Mouse (Mus musculus): ENCODE data around the gene Eva1b.
"Not testable (repeated sequence)": the region's sequence is repeated elsewhere in the genome, so short reads cannot be mapped to it uniquely, and the experiment has no call there.

Gene Eva1b

GRCm38 (mm10) chr4:126157562-126157961, 10.0 kb downstream of the Eva1b start:
- DNase-seq: no peak

GRCm38 (mm10) chr4:126159455-126159854, 11.9 kb downstream of the Eva1b start:
- peak; percentile 52 for DNase-seq

- no peak for DNase-seq
These were observed 13.4 kb downstream of the Eva1b start for GRCm38 (mm10) chr4:126160981-126161380.

- DNase-seq: no peak
These were observed 13.9 kb downstream of the Eva1b start for GRCm38 (mm10) chr4:126161456-126161855.

- DNase-seq: no peak
These were observed 14.4 kb downstream of the Eva1b start for GRCm38 (mm10) chr4:126161986-126162385.

- DNase-seq: peak; percentile 81
These were observed 15.1 kb downstream of the Eva1b start for GRCm38 (mm10) chr4:126162544-126163066.

GRCm38 (mm10) chr4:126163067-126163659, 15.6 kb downstream of the Eva1b start, which contains the start of gene Sh3d21:
Sh3d21 (minus strand) TSS chr4:126163491.
- DNase-seq: no peak

GRCm38 (mm10) chr4:126163685-126164084, 16.1 kb downstream of the Eva1b start:
- no peak for DNase-seq

- DNase-seq: not testable (repeated sequence)
These were observed 17.5 kb downstream of the Eva1b start for GRCm38 (mm10) chr4:126165092-126165491.

- DNase-seq: no peak
These were observed 18.5 kb downstream of the Eva1b start for GRCm38 (mm10) chr4:126166084-126166483.

- DNase-seq: no peak
These were observed 21.3 kb downstream of the Eva1b start for GRCm38 (mm10) chr4:126168851-126169250.

GRCm38 (mm10) chr4:126170737-126171136, 23.2 kb downstream of the Eva1b start:
- DNase-seq: not testable (repeated sequence)

- DNase-seq: no peak
These were observed 26.3 kb downstream of the Eva1b start for GRCm38 (mm10) chr4:126173800-126174199.

GRCm38 (mm10) chr4:126175980-126176379, 28.4 kb downstream of the Eva1b start:
- DNase-seq: not testable (repeated sequence)

- no peak for DNase-seq
These were observed 33.8 kb downstream of the Eva1b start for GRCm38 (mm10) chr4:126181170-126181957.

- DNase-seq: no peak
These were observed 35.5 kb downstream of the Eva1b start for GRCm38 (mm10) chr4:126183034-126183433.

- no peak for DNase-seq
These were observed 39.6 kb downstream of the Eva1b start for GRCm38 (mm10) chr4:126187096-126187495.

- DNase-seq: no peak
These were observed 43.1 kb downstream of the Eva1b start for GRCm38 (mm10) chr4:126190636-126191035.

- no peak for DNase-seq
These were observed 46.7 kb downstream of the Eva1b start for GRCm38 (mm10) chr4:126194216-126194615.

- DNase-seq: no peak
These were observed 47.4 kb downstream of the Eva1b start for GRCm38 (mm10) chr4:126194916-126195315.

- DNase-seq: no peak
These were observed 49.9 kb downstream of the Eva1b start for GRCm38 (mm10) chr4:126197485-126197884.
